22 mouse cellular contexts compared by ENCODE assay signal in genomic region chr1:25682118-25682517, GRCm38 (mm10).
A peak's percentile ranks its signal among the peaks of the same experiment; 100 is the strongest.
DNase-seq lines count a peak whose midpoint lies in the region; ATAC-seq and TF ChIP-seq lines count a peak whose summit lies in the region.
"Had no signal": no experiment of that assay in that cellular context is flagged by ENCODE, and none has a peak within 500 bp of the region (broad histone marks: within the 10 kb centered on the region; RNA-seq: fewer than 3 reads in every experiment).

No protein-coding gene starts in this region.

- peak overlapping the region; percentile 36; the same call in 1 of the 2 replicates for H3K27ac ChIP-seq in layer of hippocampus, adult 2 months
- no peak overlapping the region for H3K27ac ChIP-seq in heart, embryonic 10.5 days
- H3K27ac ChIP-seq: hindbrain, embryonic 15.5 days; intestine, embryonic 15.5 days; liver, embryonic 14.5 days; lung, embryonic 15.5 days; midbrain, embryonic 10.5 days had no signal

- H3K4me3 ChIP-seq in layer of hippocampus, adult 2 months = no peak overlapping the region
- no peak overlapping the region for H3K4me3 ChIP-seq in heart, embryonic 10.5 days
- H3K4me3 ChIP-seq: hindbrain, embryonic 15.5 days; intestine, embryonic 15.5 days; lung, embryonic 15.5 days; midbrain, embryonic 10.5 days had no signal

- no peaks in the 10 kb centered on the region for H3K36me3 ChIP-seq in heart, embryonic 10.5 days
- H3K36me3 ChIP-seq: hindbrain, embryonic 15.5 days; intestine, embryonic 15.5 days; lung, embryonic 15.5 days; midbrain, embryonic 10.5 days had no signal

- no peaks in the 10 kb centered on the region for H3K4me1 ChIP-seq in heart, embryonic 10.5 days
- H3K4me1 ChIP-seq: hindbrain, embryonic 15.5 days; intestine, embryonic 15.5 days; lung, embryonic 15.5 days; midbrain, embryonic 10.5 days had no signal

- H3K27me3 ChIP-seq in heart, embryonic 10.5 days (ENCODE audit: insufficient read depth, poor library complexity, severe bottlenecking) = no peaks in the 10 kb centered on the region
- H3K27me3 ChIP-seq: hindbrain, embryonic 15.5 days; intestine, embryonic 15.5 days; lung, embryonic 15.5 days had no signal

- no peak for TF ChIP-seq CTCF in layer of hippocampus, adult 2 months (conservative IDR thresholded peaks at IDR 0.05)

- no peak for ATAC-seq in megakaryocyte progenitor cell, adult 5-6 weeks (replicated peaks; ENCODE audit: poor library complexity)
- ATAC-seq: intestine, embryonic 15.5 days had no signal

- DNase-seq in layer of hippocampus, adult 2 months (ENCODE audit: low spot score in 2 of 2) = peak; percentile 57 to 62
- DNase-seq in layer of hippocampus, adult 9-10 months (ENCODE audit: low spot score) = no peak
- DNase-seq in brain, adult 2 months (ENCODE audit: low read depth, low spot score) = peak; percentile 87
- DNase-seq in cerebellum, adult 18-20 months = peak; percentile 53 to 81
- peak; percentile 27 to 68 for DNase-seq in cerebellum, postnatal 25 days
- DNase-seq in heart, embryonic 10.5 days (ENCODE audit: low spot score) = no peak
- DNase-seq: adrenal gland, postnatal 36 days; B cell, adult 2 months; embryo, embryonic 11 days; gastrocnemius, postnatal 10 days; heart, adult 11 months; heart, postnatal 36 days; kidney, adult 9 months; kidney, postnatal 36 days; lung, postnatal 4 days; thymus, adult 2 months had no signal

- WGBS in heart, embryonic 10.5 days = 75% methylated on average over 3 of the region's 3 CpGs

- H3K9me3 ChIP-seq in heart, embryonic 10.5 days = no peaks in the 10 kb centered on the region
- H3K9me3 ChIP-seq: hindbrain, embryonic 15.5 days; intestine, embryonic 15.5 days; lung, embryonic 15.5 days; midbrain, embryonic 10.5 days had no signal

Comparison
In these comparisons a context has a peak if more than half of its experiments do, and no peak if none do; other contexts are left out.
1. DNase-seq: peak in layer of hippocampus, adult 2 months (2 of 2), brain, adult 2 months (single experiment), cerebellum, adult 18-20 months (2 of 2) and cerebellum, postnatal 25 days (2 of 2); none in layer of hippocampus, adult 9-10 months (single experiment) and heart, embryonic 10.5 days (single experiment).